Mouse (Mus musculus): ENCODE measurements around the gene Ssbp3.

Ssbp3 gene

GRCm38 (mm10) chr4:106959506-106960302 lies 49.2 kb downstream of the Ssbp3 start:
- DNase-seq (ENCODE audit: low spot score) = no peak

DNA sequence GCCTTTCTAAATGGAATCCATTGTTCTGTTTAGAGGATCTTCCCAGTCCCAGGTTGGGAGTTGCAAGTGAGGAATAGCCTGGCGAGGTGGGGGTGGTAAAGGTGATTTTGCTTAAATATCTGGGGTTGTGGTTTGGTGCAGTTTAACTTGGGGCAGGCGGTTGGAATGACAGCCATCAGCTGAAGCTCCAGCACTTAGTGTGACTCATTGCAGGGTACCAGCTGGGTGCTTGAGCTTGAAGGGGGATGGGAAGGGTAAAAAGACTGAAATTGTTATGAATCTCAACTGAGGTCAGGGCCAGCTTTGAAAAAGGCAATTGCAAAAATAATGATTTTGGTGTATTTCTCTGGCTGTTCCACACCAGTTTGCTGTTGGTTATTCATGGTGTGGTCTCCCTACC lies 50.0 kb downstream of the Ssbp3 start:
- no peak for DNase-seq (ENCODE audit: low spot score)

DNA sequence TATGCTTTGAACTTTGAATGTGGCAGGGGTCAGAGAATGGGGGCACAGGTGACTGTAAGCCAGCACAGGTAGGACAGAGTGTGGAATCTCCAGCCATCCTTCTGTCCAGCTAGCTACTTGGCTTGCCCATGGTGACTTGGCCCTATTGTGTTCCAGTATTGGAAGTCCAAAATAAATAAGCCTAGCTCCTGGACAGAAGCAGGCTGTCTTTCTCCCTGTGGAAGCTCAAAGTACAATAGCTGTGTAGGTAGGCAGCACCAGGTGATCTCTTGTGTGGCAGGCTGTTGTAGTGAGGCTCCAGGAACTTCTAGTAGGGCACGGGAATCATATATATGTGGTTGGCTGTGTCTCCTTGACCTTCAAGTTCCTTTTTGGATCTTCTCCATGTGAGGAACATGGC lies 50.8 kb downstream of the Ssbp3 start:
- DNase-seq (ENCODE audit: low spot score) = no peak

DNA sequence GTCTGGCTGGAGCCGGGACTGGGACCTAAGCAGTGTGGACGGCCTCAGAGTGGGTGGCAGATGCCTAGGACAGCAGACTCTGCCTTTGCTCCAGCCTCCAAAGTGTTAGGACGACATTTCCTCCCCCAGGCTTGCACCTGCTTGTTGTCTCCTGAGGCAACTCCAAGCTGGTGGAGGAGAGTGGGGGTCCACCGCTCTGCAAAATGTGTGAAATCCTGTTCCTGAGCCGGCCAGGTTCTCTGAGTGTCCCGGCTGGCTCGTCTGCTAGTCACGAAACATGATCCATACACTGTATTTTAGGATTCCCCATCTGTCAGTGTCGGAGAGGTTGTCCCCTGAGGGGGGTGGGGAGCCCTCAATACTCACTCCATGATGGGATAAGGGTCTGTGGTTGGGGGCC lies 53.9 kb downstream of the Ssbp3 start:
- DNase-seq (ENCODE audit: low spot score) = no peak

GRCm38 (mm10) chr4:106964996-106965395 lies 54.5 kb downstream of the Ssbp3 start:
- DNase-seq (ENCODE audit: low spot score) = no peak

- no peak for DNase-seq (ENCODE audit: low spot score)
These were observed 55.9 kb downstream of the Ssbp3 start for GRCm38 (mm10) chr4:106966443-106966842.

DNA sequence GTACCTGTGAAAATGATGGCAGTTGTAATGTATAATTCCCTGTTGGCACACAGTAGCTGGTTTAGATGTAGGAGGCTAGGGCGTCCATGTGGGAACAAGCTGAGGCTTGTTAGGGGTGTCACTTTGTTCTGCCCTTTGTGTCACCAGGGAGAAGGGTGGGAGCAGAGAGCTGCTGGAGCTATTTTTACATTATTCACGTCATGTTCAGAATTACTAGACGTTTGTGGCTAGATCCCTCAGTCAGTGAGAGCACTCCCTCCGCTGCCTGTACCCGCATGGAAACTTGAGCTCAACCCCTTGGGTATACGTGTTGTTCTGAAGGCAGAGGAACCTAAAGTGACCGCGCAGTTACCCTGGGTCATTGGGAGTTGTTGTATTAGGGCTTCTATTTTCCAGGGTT lies 58.4 kb downstream of the Ssbp3 start:
- DNase-seq (ENCODE audit: low spot score) = no peak

- DNase-seq (ENCODE audit: low spot score) = no peak
These were observed 60.3 kb downstream of the Ssbp3 start for GRCm38 (mm10) chr4:106970786-106971185.

DNA sequence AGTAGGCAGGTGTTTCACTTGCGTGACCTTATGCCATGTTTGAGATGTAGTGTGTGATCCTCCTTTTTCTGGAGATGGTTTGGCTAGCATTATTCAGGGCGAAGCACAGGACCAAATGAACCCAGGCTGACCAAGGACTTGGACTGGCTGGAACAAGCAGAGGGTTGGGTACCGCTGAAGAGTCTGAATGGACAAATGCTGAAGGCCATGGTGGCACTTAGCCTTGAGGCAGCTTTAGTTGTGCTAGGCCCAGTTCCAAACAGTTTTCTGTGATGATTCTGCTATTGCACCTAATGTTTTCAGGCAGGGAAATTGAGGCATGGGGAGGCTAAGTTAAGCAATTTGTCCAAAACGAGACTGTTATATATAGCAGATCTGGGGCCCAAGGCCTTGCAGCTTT lies 61.6 kb downstream of the Ssbp3 start:
- no peak for DNase-seq (ENCODE audit: low spot score)

GRCm38 (mm10) chr4:106972461-106973384 lies 62.2 kb downstream of the Ssbp3 start:
- DNase-seq (ENCODE audit: low spot score) = no peak

DNA sequence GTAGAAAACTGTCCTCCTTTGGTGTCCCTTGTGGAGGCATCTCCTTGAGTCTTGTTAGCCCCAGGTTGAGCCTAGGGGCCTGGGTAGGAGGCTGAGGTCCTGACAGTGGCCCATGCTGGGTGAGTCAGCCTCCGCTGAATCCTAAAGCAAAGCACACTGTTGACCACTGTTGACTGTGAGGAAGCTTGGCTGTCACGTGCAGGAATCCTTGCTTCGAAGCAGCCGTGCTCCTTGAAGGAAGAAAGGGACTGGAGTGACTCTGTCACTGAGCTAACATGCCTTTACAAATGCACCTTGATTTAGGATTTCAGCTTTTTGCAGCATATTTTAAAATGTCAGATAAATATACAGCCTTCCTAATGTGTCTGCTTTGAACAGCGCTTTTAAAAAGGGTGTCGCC lies 64.8 kb downstream of the Ssbp3 start:
- no peak for DNase-seq (ENCODE audit: low spot score)

DNA sequence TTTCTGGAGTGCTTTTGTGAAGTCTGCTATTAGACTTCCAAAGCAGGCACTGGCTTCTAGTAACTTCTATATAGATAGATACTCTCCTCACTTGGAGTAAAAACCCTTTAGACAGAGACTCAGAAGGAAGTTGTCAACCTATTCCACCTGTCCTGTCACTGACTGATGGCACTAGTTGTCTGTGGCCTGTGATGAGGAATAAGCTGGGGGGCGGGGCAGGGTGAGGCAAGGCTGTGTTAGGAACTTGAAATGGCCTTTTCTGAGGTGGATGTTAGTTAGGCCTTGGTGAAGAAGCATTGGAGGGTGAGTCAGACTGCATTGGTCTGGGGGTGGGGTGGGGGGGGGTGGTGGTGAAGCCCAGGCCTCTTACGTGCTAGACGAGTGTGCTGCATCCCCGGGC lies 65.4 kb downstream of the Ssbp3 start:
- no peak for DNase-seq (ENCODE audit: low spot score)

GRCm38 (mm10) chr4:106976576-106976975 lies 66.1 kb downstream of the Ssbp3 start:
- no peak for DNase-seq (ENCODE audit: low spot score)

DNA sequence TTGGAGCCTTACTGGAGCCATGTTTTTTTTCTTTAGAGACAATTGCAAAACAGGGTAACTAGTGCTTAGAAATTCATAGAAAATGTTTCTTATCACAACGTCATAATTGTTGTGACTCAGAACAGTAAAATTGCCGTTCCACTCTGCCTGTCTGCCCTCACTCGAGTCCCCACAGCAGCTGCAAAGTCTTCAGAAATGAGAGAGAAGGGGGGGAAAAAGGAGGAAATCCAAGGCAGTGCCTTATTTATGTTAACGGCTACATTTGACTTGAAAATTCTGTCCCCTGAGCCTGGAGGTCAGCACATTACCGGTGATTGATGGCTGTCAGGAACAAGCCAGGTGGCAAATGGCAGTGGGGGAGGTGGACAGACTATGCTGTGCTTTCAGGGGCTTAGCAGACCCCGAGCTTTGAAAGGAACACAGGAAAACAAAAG lies 66.7 kb downstream of the Ssbp3 start:
- DNase-seq (ENCODE audit: low spot score) = no peak

DNA sequence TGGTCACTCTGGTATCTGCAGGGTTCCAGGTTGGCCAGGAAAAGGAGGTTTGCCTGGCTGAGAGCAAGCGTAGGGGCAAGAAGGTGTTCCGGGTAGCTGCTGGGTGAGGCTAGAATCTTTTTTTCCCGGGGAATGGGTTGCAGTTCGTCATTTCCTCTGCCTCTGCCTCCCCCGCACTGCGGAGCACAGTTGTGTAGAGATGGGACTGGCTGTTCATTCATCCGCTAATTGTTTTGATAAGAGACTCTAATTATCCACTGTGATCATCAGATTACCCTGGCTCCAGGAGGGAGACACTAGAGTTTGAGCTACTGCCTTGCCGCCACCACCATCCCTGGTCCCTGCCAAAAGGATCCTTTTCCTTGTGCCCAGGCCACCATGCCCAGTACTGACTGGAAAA lies 67.9 kb downstream of the Ssbp3 start:
- no peak for DNase-seq (ENCODE audit: low spot score)

DNA sequence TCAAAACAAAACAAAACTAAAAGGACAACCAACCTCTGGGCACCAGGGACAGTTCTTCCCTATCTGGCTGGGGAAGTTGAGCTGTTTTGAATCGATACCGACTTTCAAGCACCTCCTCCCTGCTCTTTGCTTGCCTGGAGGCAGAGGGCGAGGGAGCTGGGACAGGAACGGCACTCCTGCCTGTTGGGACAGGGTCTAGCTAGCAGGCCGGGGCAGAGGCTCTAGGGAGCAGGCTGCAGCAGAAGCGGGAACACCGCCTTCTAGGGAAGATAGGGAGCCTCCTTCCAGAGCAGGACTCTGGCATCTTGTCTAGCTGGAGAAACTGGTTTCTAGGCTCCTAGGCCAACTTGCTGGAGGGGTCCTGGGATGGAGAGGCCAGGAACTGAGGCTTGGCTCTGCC lies 70.2 kb downstream of the Ssbp3 start:
- DNase-seq (ENCODE audit: low spot score) = no peak

DNA sequence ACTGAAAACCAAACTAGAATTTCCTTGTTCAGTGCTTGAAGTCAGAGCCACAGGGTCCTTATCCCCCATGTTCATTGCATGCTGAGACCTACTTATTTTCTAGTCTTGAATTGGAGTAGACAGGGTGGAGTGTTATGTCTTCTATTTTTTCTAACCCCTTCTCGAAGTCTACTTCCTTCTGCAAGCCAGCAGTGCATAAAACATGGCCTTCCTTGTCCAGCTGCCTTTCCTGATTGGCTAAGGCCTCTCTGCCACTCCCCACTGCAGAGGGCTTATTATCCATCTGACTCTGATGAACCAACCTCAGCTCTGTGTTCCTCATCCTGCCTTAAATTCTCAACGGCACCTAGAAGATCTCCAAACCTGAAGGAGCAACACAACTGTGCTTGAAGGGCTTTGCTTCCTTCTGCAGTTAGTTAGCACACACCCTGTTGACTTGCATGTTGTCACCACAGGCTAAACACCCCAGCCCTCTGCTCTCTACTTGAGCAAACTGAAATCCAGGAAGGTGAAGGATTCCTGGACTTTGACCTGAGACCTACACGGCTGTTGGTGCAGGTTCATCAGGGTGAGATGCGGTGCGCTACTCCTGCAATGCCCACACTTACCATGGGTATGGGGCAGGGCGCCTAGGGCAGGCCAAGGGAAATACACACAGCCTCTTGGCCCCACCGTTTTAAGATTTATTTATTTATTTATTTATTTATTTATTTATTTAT lies 71.0 kb downstream of the Ssbp3 start:
- no peak for DNase-seq (ENCODE audit: low spot score)

- no peak for DNase-seq (ENCODE audit: low spot score)
These were observed 72.0 kb downstream of the Ssbp3 start for GRCm38 (mm10) chr4:106982344-106983121.

DNA sequence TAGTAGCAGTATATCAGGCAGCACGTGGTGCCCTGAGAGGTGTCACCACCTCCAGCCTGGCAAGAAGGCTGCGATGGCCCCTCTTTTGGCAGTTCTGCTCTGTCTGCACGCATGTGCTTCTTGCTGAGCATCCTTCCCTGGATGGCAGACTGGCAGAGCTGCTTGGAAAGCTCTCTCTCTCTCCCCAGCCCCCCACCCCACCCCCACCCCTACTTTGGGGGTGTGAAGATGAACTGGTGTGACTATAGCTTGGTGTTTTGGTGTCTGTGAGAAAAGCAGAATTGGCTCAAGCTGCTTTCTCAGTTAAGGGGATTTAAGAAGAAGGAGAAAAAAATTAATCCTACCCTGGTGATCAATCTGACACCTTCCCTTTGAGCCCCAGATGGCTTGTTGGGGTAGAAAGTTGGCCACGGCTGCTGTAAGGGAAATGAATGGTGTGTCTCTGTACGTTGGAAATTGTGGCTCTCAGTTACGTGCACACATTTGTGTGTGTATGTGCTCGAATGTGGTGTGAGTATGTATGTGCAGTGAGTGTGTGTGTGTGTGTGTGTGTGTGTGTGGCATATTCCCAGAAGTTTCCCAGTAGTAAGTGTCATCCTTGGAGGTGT lies 73.5 kb downstream of the Ssbp3 start:
- DNase-seq (ENCODE audit: low spot score) = no peak

DNA sequence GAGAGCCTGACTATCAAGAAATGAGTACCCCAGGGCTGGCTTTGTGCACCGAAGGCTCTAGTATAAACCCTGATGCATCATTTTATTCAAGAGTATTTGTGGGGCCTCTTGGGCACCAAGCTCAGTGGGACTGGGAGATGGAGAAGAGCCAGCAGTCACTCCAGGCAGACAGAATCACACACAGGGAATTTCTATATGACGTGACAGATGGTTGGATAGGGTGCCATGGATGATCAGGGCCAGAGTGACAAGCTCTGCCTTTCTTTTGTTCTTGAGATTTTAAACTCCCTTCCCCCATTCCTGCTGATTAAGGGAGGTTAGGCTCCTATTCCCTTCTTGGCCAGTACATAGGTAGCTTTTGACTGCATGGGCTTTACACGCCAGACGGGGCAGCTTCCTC lies 74.8 kb downstream of the Ssbp3 start:
- no peak for DNase-seq (ENCODE audit: low spot score)
